Mouse (Mus musculus) ZHBTc4 (cell line): ENCODE results near the gene Fgf12.

ENCODE experiments used
- DNase-seq: peaks from one replicate; pipeline ENCODE4 v3.0.0-alpha.2; 2011; ENCODE audit warnings: low read depth, low spot score

Gene Fgf12

GRCm38 (mm10) chr16:28752638-28753118 is at the start of gene Fgf12:
TSS of gene Fgf12 (minus strand) at chr16:28753068.
- DNase-seq: no peak

GRCm38 (mm10) chr16:28793115-28793514 is 40.2 kb upstream of the Fgf12 start:
- peak; percentile 74 for DNase-seq

- peak; percentile 27 for DNase-seq
These were observed 17.4 kb upstream of the Fgf12 start for GRCm38 (mm10) chr16:28770276-28770675.

- DNase-seq: no peak
These were observed 8.6 kb upstream of the Fgf12 start for GRCm38 (mm10) chr16:28761417-28761976.

- DNase-seq: peak; percentile 92
These were observed 453 bp upstream of the Fgf12 start for GRCm38 (mm10) chr16:28753124-28753917.

- DNase-seq: no peak
These were observed 18.4 kb downstream of the Fgf12 start for GRCm38 (mm10) chr16:28734461-28734860.

GRCm38 (mm10) chr16:28726792-28727191 is 26.1 kb downstream of the Fgf12 start:
- DNase-seq: no peak

GRCm38 (mm10) chr16:28706623-28707022 is 46.2 kb downstream of the Fgf12 start:
- no peak for DNase-seq

GRCm38 (mm10) chr16:28700346-28700745 is 52.5 kb downstream of the Fgf12 start:
- DNase-seq: no peak

GRCm38 (mm10) chr16:28696851-28697250 is 56.0 kb downstream of the Fgf12 start:
- no peak for DNase-seq

GRCm38 (mm10) chr16:28694113-28694899 is 58.6 kb downstream of the Fgf12 start:
- no peak for DNase-seq

- no peak for DNase-seq
These were observed 63.9 kb downstream of the Fgf12 start for GRCm38 (mm10) chr16:28688861-28689385.

- DNase-seq: no peak
These were observed 71.2 kb downstream of the Fgf12 start for GRCm38 (mm10) chr16:28681625-28682024.

GRCm38 (mm10) chr16:28668815-28669347 is 84.0 kb downstream of the Fgf12 start:
- no peak for DNase-seq

GRCm38 (mm10) chr16:28652640-28653039 is 100.2 kb downstream of the Fgf12 start:
- no peak for DNase-seq

GRCm38 (mm10) chr16:28650589-28650988 is 102.3 kb downstream of the Fgf12 start:
- no peak for DNase-seq

GRCm38 (mm10) chr16:28645030-28645429 is 107.8 kb downstream of the Fgf12 start:
- no peak for DNase-seq

GRCm38 (mm10) chr16:28631721-28632120 is 121.1 kb downstream of the Fgf12 start:
- no peak for DNase-seq

GRCm38 (mm10) chr16:28630771-28631484 is 121.9 kb downstream of the Fgf12 start:
- no peak for DNase-seq

- DNase-seq: no peak
These were observed 126.6 kb downstream of the Fgf12 start for GRCm38 (mm10) chr16:28626259-28626658.

GRCm38 (mm10) chr16:28625689-28626088 is 127.2 kb downstream of the Fgf12 start:
- no peak for DNase-seq
